Mouse (Mus musculus) brain, embryonic 14.5 days (tissue): ENCODE results near the gene Prkg1.

Experiments used
- CTCF ChIP-seq: fragments of 200-500 bp; IDR thresholded peaks from 2 replicates; pipeline ENCODE4 v1.5.1; 2012; ENCODE audit warnings: inconsistent platforms, mild to moderate bottlenecking, moderate library complexity, borderline replicate concordance; ENCODE audit not compliant: insufficient read depth, insufficient read length; ENCODE audit errors: extremely low read depth
- POLR2A ChIP-seq: fragments of 200-500 bp; IDR thresholded peaks from 2 replicates; pipeline ENCODE4 v1.6.1; 2012; ENCODE audit warnings: mild to moderate bottlenecking, inconsistent platforms, borderline replicate concordance; ENCODE audit not compliant: poor library complexity, insufficient read depth, insufficient read length, severe bottlenecking; ENCODE audit errors: extremely low read depth

DNA sequence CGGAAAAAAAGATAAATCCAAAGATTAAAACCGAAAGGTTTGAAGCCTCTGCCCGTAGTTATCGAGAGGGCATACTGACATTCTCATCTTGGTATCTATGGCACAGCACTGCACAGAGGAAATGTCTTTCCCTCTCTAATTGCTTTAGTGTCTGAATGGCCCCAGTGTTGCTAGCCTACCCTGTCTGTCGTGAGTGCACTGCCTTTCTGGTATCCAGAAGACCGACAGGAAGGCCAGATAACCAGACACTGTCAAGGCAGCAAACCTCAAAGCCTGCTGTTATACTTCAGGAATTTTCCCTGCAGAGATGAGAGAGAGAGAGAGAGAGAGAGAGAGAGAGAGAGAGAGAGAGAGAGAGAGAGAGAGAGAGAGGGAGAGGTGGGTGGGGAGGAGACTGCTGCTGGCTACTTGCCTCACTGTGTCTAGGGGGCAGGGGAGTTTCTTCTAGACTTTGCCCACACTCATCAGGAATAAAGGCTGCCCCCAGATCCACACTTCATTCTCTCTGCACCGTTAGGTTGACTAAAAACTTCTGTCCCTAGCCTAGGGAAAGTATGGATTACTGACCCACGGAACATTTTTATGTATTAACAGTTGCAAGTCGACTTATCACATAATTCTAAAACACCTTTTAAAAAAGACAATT, 10.1 kb downstream of the Prkg1 start:
- TF ChIP-seq CTCF (no peak), POLR2A (no peak)
